Mouse (Mus musculus): ENCODE measurements around the gene Flvcr1. TPM values are rescaled to one million over a fixed set of nuclear protein-coding genes. Genes with fewer than 3 reads are reported as not detected.
A peak's percentile ranks its signal among the peaks of the same experiment; 100 is the strongest.

Gene Flvcr1
- total and polyA plus RNA-seq, 3 experiments = 37.5 to 86.8 (median 47.9) TPM

GRCm38 (mm10) chr1:191073001-191073400, 47.0 kb upstream of the Flvcr1 start:
- peak overlapping the region; percentile 97 for H3K27ac ChIP-seq (ENCODE audit: insufficient read depth, low read depth)
- H3K4me2 ChIP-seq (ENCODE audit: insufficient read depth, low read depth, poor library complexity, severe bottlenecking) = peak overlapping the region; percentile 64
- no peaks in the 10 kb centered on the region for H3K27me3 ChIP-seq (replicated peaks)
- H3K9me3 ChIP-seq (replicated peaks; ENCODE audit: low read length) = peaks cover 2% of the 10 kb centered on the region
- in situ Hi-C loops (cut with MboI; ENCODE audit: low pct_ligation_motif_present, low pct_unique_long_range_greater_than_20kb, low sequenced_read_pairs) (no loop called here), dilution Hi-C loops (cut with MboI; ENCODE audit: extremely low pct_ligation_motif_present, extremely low pct_unique_long_range_greater_than_20kb, low sequenced_read_pairs) (no loop called here)
- peak; percentile 47 for DNase-seq (ENCODE audit: extremely low read depth)
- no peak for TF ChIP-seq TCF12 (IDR thresholded peaks at IDR 0.05; ENCODE audit: low read depth, low read length)
- TF ChIP-seq POLR2AphosphoS2 (IDR thresholded peaks at IDR 0.05; ENCODE audit: low read depth, low read length) = no peak
- no peak for TF ChIP-seq KAT2A (IDR thresholded peaks at IDR 0.05; ENCODE audit: insufficient replicate concordance, low read length)
- no peak for TF ChIP-seq MXI1 (IDR thresholded peaks at IDR 0.05; ENCODE audit: low read depth, low read length)
- no peak for TF ChIP-seq RAD21 (IDR thresholded peaks at IDR 0.05; ENCODE audit: low read depth, low read length)
- no peak for TF ChIP-seq MYC (IDR thresholded peaks at IDR 0.05; ENCODE audit: low read depth, low read length)
- TF ChIP-seq ELF1 (IDR thresholded peaks at IDR 0.05; ENCODE audit: low read depth, low read length) = peak; percentile 22; the same call in 1 of the 2 replicates
- TF ChIP-seq CHD2 (IDR thresholded peaks at IDR 0.05; ENCODE audit: low read length) = no peak
- no peak for TF ChIP-seq JUND (conservative IDR thresholded peaks at IDR 0.05; ENCODE audit: low read depth, low read length)
- peak; percentile 71 for TF ChIP-seq EP300 (IDR thresholded peaks at IDR 0.05; ENCODE audit: low read length)
- TF ChIP-seq ETS1 (conservative IDR thresholded peaks at IDR 0.05; ENCODE audit: low read depth, low read length) = peak; percentile 65
- TF ChIP-seq NELFE (IDR thresholded peaks at IDR 0.05; ENCODE audit: low read depth, low read length) = no peak
- peak; percentile 93 for TF ChIP-seq MAFK (IDR thresholded peaks at IDR 0.05; ENCODE audit: insufficient replicate concordance, low read length)
- TF ChIP-seq NRF1 (IDR thresholded peaks at IDR 0.05; ENCODE audit: low read depth, low read length) = no peak
- TF ChIP-seq PAX5 (IDR thresholded peaks at IDR 0.05; ENCODE audit: low read length) = no peak
- TF ChIP-seq BHLHE40 (IDR thresholded peaks at IDR 0.05; ENCODE audit: low read depth, low read length) = peak; percentile 73
- TF ChIP-seq ZKSCAN1 (IDR thresholded peaks at IDR 0.05; ENCODE audit: borderline replicate concordance, low read depth, low read length) = no peak
- no peak for TF ChIP-seq MAZ (IDR thresholded peaks at IDR 0.05; ENCODE audit: low read depth, low read length)
- no peak for TF ChIP-seq GABPA (IDR thresholded peaks at IDR 0.05; ENCODE audit: insufficient replicate concordance, low read depth, low read length)
- peak; percentile 33; the same call in 1 of the 2 replicates for TF ChIP-seq MEF2A (IDR thresholded peaks at IDR 0.05; ENCODE audit: borderline replicate concordance, low read depth, low read length)
- TF ChIP-seq ZMIZ1 (IDR thresholded peaks at IDR 0.05; ENCODE audit: low read depth, low read length) = no peak
- TF ChIP-seq SMC3 (IDR thresholded peaks at IDR 0.05; ENCODE audit: low read depth, low read length) = no peak
- TF ChIP-seq IRF4 (IDR thresholded peaks at IDR 0.05; ENCODE audit: low read depth, low read length) = peak; percentile 77; the same call in 1 of the 2 replicates
- TF ChIP-seq ZC3H11A (IDR thresholded peaks at IDR 0.05; ENCODE audit: low read depth, low read length) = no peak
- no peak for TF ChIP-seq TBP (conservative IDR thresholded peaks at IDR 0.05; ENCODE audit: low read depth, low read length)
- H3K4me1 ChIP-seq (ENCODE audit: control insufficient read depth in 1 of 2, insufficient read depth in 2 of 2) = peaks cover 19 to 46% of the 10 kb centered on the region in 2 experiments
- peaks cover 63 to 98% of the 10 kb centered on the region in 2 experiments for H3K36me3 ChIP-seq (replicated peaks in 1 of 2; ENCODE audit: control insufficient read depth in 1 of 2, insufficient read depth in 1 of 2, low read length in 1 of 2)
- peak overlapping the region; percentile 44; the same call in 1 of the 2 replicates for H3K9ac ChIP-seq (ENCODE audit: insufficient read depth, low read depth)
- H3K4me3 ChIP-seq (replicated peaks in 1 of 3; ENCODE audit: low read depth in 2 of 3, low read length in 2 of 3, poor library complexity in 1 of 3) = no peak overlapping the region
- peaks cover 10% of the 10 kb centered on the region for H3K79me2 ChIP-seq (replicated peaks; ENCODE audit: control insufficient read depth, extremely low read depth, insufficient read depth, poor library complexity, severe bottlenecking)
